In the genomic region with DNA sequence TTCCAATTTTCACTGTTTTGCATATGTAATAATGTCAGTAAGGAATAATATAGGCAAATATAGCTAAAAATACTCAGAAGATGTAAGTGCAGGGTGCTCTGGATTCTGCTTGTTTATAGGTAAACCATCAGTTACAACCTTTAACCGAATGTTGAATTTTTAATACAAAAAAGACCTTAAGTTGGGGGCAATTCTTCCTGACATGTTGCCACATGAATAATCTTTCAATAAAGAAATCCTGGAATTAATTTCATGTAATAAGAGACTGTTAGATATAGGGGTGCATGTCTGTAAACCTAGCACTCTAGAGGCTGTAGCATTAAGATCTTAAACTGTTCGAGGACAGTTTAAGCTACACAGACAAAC, we compare ENCODE assay signal across 8 mouse cellular contexts. TPM values are rescaled to one million over a fixed set of nuclear protein-coding genes. Genes with fewer than 3 reads are reported as not detected.
A peak's percentile ranks its signal among the peaks of the same experiment; 100 is the strongest.
DNase-seq lines count a peak whose midpoint lies in the region; ATAC-seq and TF ChIP-seq lines count a peak whose summit lies in the region.

No protein-coding gene starts in this region.

- DNase-seq in heart, postnatal 36 days = no peak
- DNase-seq in MEL (ENCODE audit: low read depth, low spot score) = no peak
- DNase-seq in hindbrain, embryonic 10.5 days (ENCODE audit: low spot score) = no peak
- no peak for DNase-seq in liver, postnatal 0 days
- no peak for DNase-seq in adrenal gland, adult 18-20 months (ENCODE audit: low spot score in 2 of 2)
- no peak for DNase-seq in layer of hippocampus, adult 9-10 months (ENCODE audit: low spot score)
- no peak for DNase-seq in embryo, embryonic 11 days

- TF ChIP-seq RAD21 in MEL (IDR thresholded peaks at IDR 0.05; ENCODE audit: low read depth, low read length) = no peak

- peaks cover 17% of the 10 kb centered on the region for H3K79me2 ChIP-seq in MEL (ENCODE audit: control insufficient read depth, insufficient read depth, low read length, poor library complexity)

- no peaks in the 10 kb centered on the region for H3K27me3 ChIP-seq in heart, embryonic 15.5 days
- no peaks in the 10 kb centered on the region for H3K27me3 ChIP-seq in MEL (ENCODE audit: control insufficient read depth in 1 of 2, insufficient read depth in 2 of 2, low read length in 2 of 2)
- H3K27me3 ChIP-seq in hindbrain, embryonic 10.5 days (ENCODE audit: insufficient read depth, poor library complexity, severe bottlenecking) = no peaks in the 10 kb centered on the region
- H3K27me3 ChIP-seq in liver, postnatal 0 days (ENCODE audit: insufficient read depth, low read length) = no peaks in the 10 kb centered on the region

- H3K9me3 ChIP-seq in heart, embryonic 15.5 days (replicated peaks) = no peaks in the 10 kb centered on the region
- no peaks in the 10 kb centered on the region for H3K9me3 ChIP-seq in MEL (replicated peaks; ENCODE audit: insufficient read depth, low read length)
- H3K9me3 ChIP-seq in hindbrain, embryonic 10.5 days = no peaks in the 10 kb centered on the region
- H3K9me3 ChIP-seq in liver, postnatal 0 days (ENCODE audit: low read length) = no peaks in the 10 kb centered on the region

- 0 out of 4 replicates have a peak, but pooled peaks of 1 of the 2 experiments have one; percentile 8 for TF ChIP-seq EP300 in MEL (IDR thresholded peaks at IDR 0.05; ENCODE audit: low read depth in 1 of 2, low read length in 2 of 2)
- no peak for TF ChIP-seq EP300 in liver, postnatal 0 days (IDR thresholded peaks at IDR 0.05; ENCODE audit: low read depth)

- H3K4me3 ChIP-seq in heart, embryonic 15.5 days = peak overlapping the region; percentile 98
- peak overlapping the region; percentile 74 to 85; a peak in 3 of 4 replicates for H3K4me3 ChIP-seq in MEL (ENCODE audit: control insufficient read depth in 1 of 2, insufficient read depth in 1 of 2, low read depth in 2 of 2, low read length in 2 of 2)
- peak overlapping the region; percentile 91 for H3K4me3 ChIP-seq in hindbrain, embryonic 10.5 days
- peak overlapping the region; percentile 99 for H3K4me3 ChIP-seq in liver, postnatal 0 days (ENCODE audit: low read depth, low read length)

- 33% methylated on average over 2 of the region's 2 CpGs for WGBS in heart, embryonic 15.5 days
- 52% methylated on average over 2 of the region's 2 CpGs for WGBS in hindbrain, embryonic 10.5 days
- 32% methylated on average over 2 of the region's 2 CpGs for WGBS in liver, postnatal 0 days (ENCODE audit: insufficient replicate concordance)

- H3K27ac ChIP-seq in heart, embryonic 15.5 days = no peak overlapping the region
- no peak overlapping the region for H3K27ac ChIP-seq in MEL (ENCODE audit: control insufficient read depth, low read depth, low read length)
- no peak overlapping the region for H3K27ac ChIP-seq in hindbrain, embryonic 10.5 days
- peak overlapping the region; percentile 100 for H3K27ac ChIP-seq in liver, postnatal 0 days (ENCODE audit: low read depth)

- H3K9ac ChIP-seq in heart, embryonic 15.5 days = peak overlapping the region; percentile 94
- H3K9ac ChIP-seq in MEL (ENCODE audit: control insufficient read depth, low read depth, low read length, poor library complexity, severe bottlenecking) = peak overlapping the region; percentile 12; the same call in 1 of the 2 replicates
- H3K9ac ChIP-seq in liver, postnatal 0 days (replicated peaks) = peak overlapping the region; percentile 100

- no peak for TF ChIP-seq CTCF in MEL (IDR thresholded peaks at IDR 0.05 in 2 of 3, conservative IDR thresholded peaks at IDR 0.05 in 1 of 3; ENCODE audit: control insufficient read depth in 1 of 3, insufficient read depth in 1 of 3, low read depth in 2 of 3, low read length in 3 of 3, poor library complexity in 1 of 3, severe bottlenecking in 1 of 3)
- no peak for TF ChIP-seq CTCF in liver, postnatal 0 days (IDR thresholded peaks at IDR 0.05; ENCODE audit: low read depth)

- H3K4me2 ChIP-seq in heart, embryonic 15.5 days = peak overlapping the region; percentile 81
- peak overlapping the region; percentile 90 for H3K4me2 ChIP-seq in liver, postnatal 0 days (ENCODE audit: low read depth, low read length)

- no peaks in the 10 kb centered on the region for H3K36me3 ChIP-seq in heart, embryonic 15.5 days
- peaks cover 0 to 16% of the 10 kb centered on the region in 2 experiments; a peak in 2 of 4 replicates for H3K36me3 ChIP-seq in MEL (ENCODE audit: control insufficient read depth in 1 of 2, insufficient read depth in 2 of 2, low read length in 2 of 2)
- no peaks in the 10 kb centered on the region for H3K36me3 ChIP-seq in hindbrain, embryonic 10.5 days
- H3K36me3 ChIP-seq in liver, postnatal 0 days (replicated peaks; ENCODE audit: insufficient read depth, low read length) = peaks cover 7% of the 10 kb centered on the region; the same call in 1 of the 2 replicates

- ATAC-seq in heart, embryonic 15.5 days (replicated peaks; ENCODE audit: insufficient number of reproducible peaks, insufficient read depth, low FRiP score, low read depth) = no peak
- ATAC-seq in liver, postnatal 0 days = no peak

- intact Hi-C loops in heart, postnatal 36 days (cut with DNase I) = loop anchor here (2.0 kb wide), 1 partner anchor 23 kb away; the partner anchor contains the start of gene Adam10

- no peak for TF ChIP-seq POLR2A in MEL (IDR thresholded peaks at IDR 0.05; ENCODE audit: control insufficient read depth in 1 of 2, insufficient read depth in 1 of 2, low read depth in 1 of 2, low read length in 2 of 2, poor library complexity in 1 of 2)

- peaks cover 21% of the 10 kb centered on the region for H3K4me1 ChIP-seq in heart, embryonic 15.5 days (replicated peaks)
- peaks cover 4 to 7% of the 10 kb centered on the region in 2 experiments; a peak in 3 of 4 replicates for H3K4me1 ChIP-seq in MEL (ENCODE audit: control insufficient read depth in 1 of 2, insufficient read depth in 2 of 2, low read length in 2 of 2)
- peaks cover 29% of the 10 kb centered on the region for H3K4me1 ChIP-seq in hindbrain, embryonic 10.5 days (replicated peaks)
- H3K4me1 ChIP-seq in liver, postnatal 0 days (ENCODE audit: insufficient read depth) = peaks cover 29% of the 10 kb centered on the region

TF ChIP-seq in MEL, 35 proteins besides CTCF, POLR2A, EP300 and RAD21:
- no peak for TF ChIP-seq ZKSCAN1 (IDR thresholded peaks at IDR 0.05; ENCODE audit: low read depth, low read length)
- no peak for TF ChIP-seq ZNF384 (IDR thresholded peaks at IDR 0.05; ENCODE audit: low read depth, low read length)

RNA-seq across cellular contexts. Expression of gene Gm10642, which starts 0.3 kb away (rescaled TPM):
- polyA plus RNA-seq in heart, embryonic 15.5 days (2015; fragmentation: Nextera tagmentation; extraction: Ambion mirVana) = 0.36 and 0.45 TPM in 2 replicates
- total RNA-seq in heart, postnatal 36 days (2021) = under 1 TPM; 0.27 to 0.31 TPM
- total RNA-seq in MEL (2012; rRNA removed) = 1.3 and 2.0 TPM in 2 replicates
- 1 to 10 TPM in 1 of 2 experiments, not detected in 1; 1.3 TPM for polyA plus RNA-seq in MEL (2012; ENCODE audit: insufficient read depth in 1 of 2, insufficient read length in 2 of 2, low read depth in 1 of 2, low replicate concordance in 2 of 2, missing spikeins in 1 of 2)
- polyA plus RNA-seq in hindbrain, embryonic 10.5 days (2016; fragmentation: Nextera tagmentation; extraction: Ambion mirVana) = 0.24 and 0.52 TPM in 2 replicates
- polyA plus RNA-seq in liver, postnatal 0 days (2015; fragmentation: Nextera tagmentation; extraction: Ambion mirVana) = 2.6 and 3.0 TPM in 2 replicates
- total RNA-seq in adrenal gland, adult 18-20 months (2021) = 1 to 10 TPM in 1 of 2 experiments, under 1 TPM in 1; 0.43 to 2.7 TPM

RNA-seq across cellular contexts. Expression of gene Mindy2, which starts 1.2 kb away (rescaled TPM):
- polyA plus RNA-seq in heart, embryonic 15.5 days (2015; fragmentation: Nextera tagmentation; extraction: Ambion mirVana) = 10.9 and 13.1 TPM in 2 replicates
- 10 to 100 TPM; 32.7 to 34.8 TPM for total RNA-seq in heart, postnatal 36 days (2021)
- total RNA-seq in MEL (2012; rRNA removed) = 6.3 and 7.8 TPM in 2 replicates
- 1 to 10 TPM in 1 of 2 experiments, not detected in 1; 6.8 TPM for polyA plus RNA-seq in MEL (2012; ENCODE audit: insufficient read depth in 1 of 2, insufficient read length in 2 of 2, low read depth in 1 of 2, low replicate concordance in 2 of 2, missing spikeins in 1 of 2)
- 5.2 and 8.2 TPM in 2 replicates for polyA plus RNA-seq in hindbrain, embryonic 10.5 days (2016; fragmentation: Nextera tagmentation; extraction: Ambion mirVana)
- polyA plus RNA-seq in liver, postnatal 0 days (2015; fragmentation: Nextera tagmentation; extraction: Ambion mirVana) = 8.2 and 9.0 TPM in 2 replicates
- total RNA-seq in adrenal gland, adult 18-20 months (2021) = 10 to 100 TPM; 15.1 to 24.2 TPM

RNA-seq across cellular contexts. Expression of gene Adam10, which starts 23.1 kb away (rescaled TPM):
- polyA plus RNA-seq in heart, embryonic 15.5 days (2015; fragmentation: Nextera tagmentation; extraction: Ambion mirVana) = 61.3 and 62.8 TPM in 2 replicates
- 10 to 100 TPM; 36.6 to 42.8 TPM for total RNA-seq in heart, postnatal 36 days (2021)
- total RNA-seq in MEL (2012; rRNA removed) = 20.3 and 23.1 TPM in 2 replicates
- 100 to 1,000 TPM in 1 of 2 experiments, 10 to 100 TPM in 1; 52.0 to 127 TPM for polyA plus RNA-seq in MEL (2012; ENCODE audit: insufficient read depth in 1 of 2, insufficient read length in 2 of 2, low read depth in 1 of 2, low replicate concordance in 2 of 2, missing spikeins in 1 of 2)
- polyA plus RNA-seq in hindbrain, embryonic 10.5 days (2016; fragmentation: Nextera tagmentation; extraction: Ambion mirVana) = 52.2 and 62.8 TPM in 2 replicates
- polyA plus RNA-seq in liver, postnatal 0 days (2015; fragmentation: Nextera tagmentation; extraction: Ambion mirVana) = 30.3 and 36.7 TPM in 2 replicates
- 10 to 100 TPM; 37.4 to 42.9 TPM for total RNA-seq in adrenal gland, adult 18-20 months (2021)

Comparison
In these comparisons a context has a peak if more than half of its experiments do, and no peak if none do; other contexts are left out.
1. H3K9ac ChIP-seq: peak in every context shown above with its lines; median percentile 100 in liver, postnatal 0 days; 94 in heart, embryonic 15.5 days; 12 in MEL.